Mouse (Mus musculus): Measurements from ENCODE around the gene BC049352.

BC049352 gene

GRCm38 (mm10) chr9:45246060-45246459 is 64.3 kb downstream of the BC049352 start:
- in situ Hi-C loops (cut with MboI, MseI), result no loop called here

GRCm38 (mm10) chr9:45247536-45247935 is 65.7 kb downstream of the BC049352 start:
- in situ Hi-C loops (cut with MboI, MseI), result no loop called here

- in situ Hi-C loops (cut with MboI, MseI), result no loop called here
Observed at GRCm38 (mm10) chr9:45250306-45250705, 68.5 kb downstream of the BC049352 start.

GRCm38 (mm10) chr9:45251281-45251680 is 69.5 kb downstream of the BC049352 start:
- in situ Hi-C loops (cut with MboI, MseI), result no loop called here

GRCm38 (mm10) chr9:45251990-45252389 is 70.2 kb downstream of the BC049352 start:
- in situ Hi-C loops (cut with MboI, MseI), result no loop called here

- in situ Hi-C loops (cut with MboI, MseI), result no loop called here
Observed at GRCm38 (mm10) chr9:45252395-45252794, 70.6 kb downstream of the BC049352 start.

- in situ Hi-C loops (cut with MboI, MseI), result no loop called here
Observed at GRCm38 (mm10) chr9:45254021-45254420, 72.2 kb downstream of the BC049352 start.

- in situ Hi-C loops (cut with MboI, MseI), result no loop called here
Observed at GRCm38 (mm10) chr9:45254605-45255004, 72.8 kb downstream of the BC049352 start.

- in situ Hi-C loops (cut with MboI, MseI), result no loop called here
Observed at GRCm38 (mm10) chr9:45255431-45255830, 73.6 kb downstream of the BC049352 start.

GRCm38 (mm10) chr9:45255967-45256366 is 74.2 kb downstream of the BC049352 start:
- in situ Hi-C loops (cut with MboI, MseI), result no loop called here

- in situ Hi-C loops (cut with MboI, MseI), result no loop called here
Observed at GRCm38 (mm10) chr9:45259065-45259464, 77.3 kb downstream of the BC049352 start.

GRCm38 (mm10) chr9:45261466-45261865 is 79.7 kb downstream of the BC049352 start:
- in situ Hi-C loops (cut with MboI, MseI), result no loop called here

- in situ Hi-C loops (cut with MboI, MseI), result no loop called here
Observed at GRCm38 (mm10) chr9:45261872-45262271, 80.1 kb downstream of the BC049352 start.

GRCm38 (mm10) chr9:45267099-45267498 is 85.3 kb downstream of the BC049352 start:
- in situ Hi-C loops (cut with MboI, MseI), result no loop called here

GRCm38 (mm10) chr9:45268079-45268478 is 86.3 kb downstream of the BC049352 start:
- in situ Hi-C loops (cut with MboI, MseI), result no loop called here

GRCm38 (mm10) chr9:45268597-45269325 is 87.0 kb downstream of the BC049352 start, which contains the start of gene Il10ra:
Gene Il10ra (minus strand): TSS chr9:45269149.
- in situ Hi-C loops (cut with MboI, MseI), result no loop called here

GRCm38 (mm10) chr9:45272213-45272612 is 90.4 kb downstream of the BC049352 start:
- in situ Hi-C loops (cut with MboI, MseI), result no loop called here

GRCm38 (mm10) chr9:45274218-45274617 is 92.4 kb downstream of the BC049352 start:
- in situ Hi-C loops (cut with MboI, MseI), result no loop called here

GRCm38 (mm10) chr9:45274635-45275034 is 92.8 kb downstream of the BC049352 start:
- in situ Hi-C loops (cut with MboI, MseI), result no loop called here

- in situ Hi-C loops (cut with MboI, MseI), result no loop called here
Observed at GRCm38 (mm10) chr9:45280059-45280458, 98.3 kb downstream of the BC049352 start.

GRCm38 (mm10) chr9:45280891-45281290 is 99.1 kb downstream of the BC049352 start:
- in situ Hi-C loops (cut with MboI, MseI), result no loop called here

- in situ Hi-C loops (cut with MboI, MseI), result no loop called here
Observed at GRCm38 (mm10) chr9:45282466-45282865, 100.7 kb downstream of the BC049352 start.

- in situ Hi-C loops (cut with MboI, MseI), result loop anchor here (10.0 kb wide), 1 partner anchor 793 kb away; no protein-coding TSS in a partner anchor
Observed at GRCm38 (mm10) chr9:45291481-45292168, 109.8 kb downstream of the BC049352 start.

Data from T-helper 2 cell (primary cell).